Mouse (Mus musculus): ENCODE data around the gene Ankrd34a. TPM values are rescaled to one million over a fixed set of nuclear protein-coding genes. Genes with fewer than 3 reads are reported as not detected.

Ankrd34a gene
- total and polyA plus RNA-seq, 2 experiments from 2014 or later, result 16.3 to 32.7 TPM

GRCm38 (mm10) chr3:96570643-96571042 lies 25.8 kb upstream of the Ankrd34a start:
- Histone ChIP-seq H3K36me3 (ENCODE audit: insufficient read depth, low read length) (no peaks in the 10 kb centered on the region), H3K4me3 (ENCODE audit: low read depth, low read length) (no peak overlapping the region), H3K4me1 (ENCODE audit: insufficient read depth, low read length) (no peaks in the 10 kb centered on the region), H3K27me3 (ENCODE audit: insufficient read depth, low read length) (no peaks in the 10 kb centered on the region), H3K9me3 (ENCODE audit: low read length) (no peaks in the 10 kb centered on the region), H3K4me2 (ENCODE audit: low read depth, low read length, poor library complexity, severe bottlenecking) (no peak overlapping the region), H3K27ac (ENCODE audit: low read depth, low read length) (no peak overlapping the region), H3K9ac (replicated peaks; ENCODE audit: low read length, poor library complexity, severe bottlenecking) (no peak overlapping the region)
- ATAC-seq (ENCODE audit: low FRiP score) (no peak), DNase-seq (ENCODE audit: low spot score) (no peak)
- WGBS, result 74% methylated on average over 7 of the region's 7 CpGs
- no peak for TF ChIP-seq CTCF (IDR thresholded peaks at IDR 0.05)

- Histone ChIP-seq H3K27ac (ENCODE audit: low read depth, low read length) (no peak overlapping the region), H3K4me2 (ENCODE audit: low read depth, low read length, poor library complexity, severe bottlenecking) (no peak overlapping the region), H3K4me1 (ENCODE audit: insufficient read depth, low read length) (no peaks in the 10 kb centered on the region), H3K9me3 (ENCODE audit: low read length) (no peaks in the 10 kb centered on the region), H3K27me3 (ENCODE audit: insufficient read depth, low read length) (no peaks in the 10 kb centered on the region), H3K4me3 (ENCODE audit: low read depth, low read length) (no peak overlapping the region), H3K9ac (replicated peaks; ENCODE audit: low read length, poor library complexity, severe bottlenecking) (no peak overlapping the region), H3K36me3 (ENCODE audit: insufficient read depth, low read length) (no peaks in the 10 kb centered on the region)
- 83% methylated on average over 2 of the region's 2 CpGs for WGBS
- ATAC-seq (ENCODE audit: low FRiP score) (no peak), DNase-seq (ENCODE audit: low spot score) (no peak)
- no peak for TF ChIP-seq CTCF (IDR thresholded peaks at IDR 0.05)
Measured at GRCm38 (mm10) chr3:96571336-96571735, 25.1 kb upstream of the Ankrd34a start.

- H3K27me3 ChIP-seq (ENCODE audit: insufficient read depth, low read length), result no peaks in the 10 kb centered on the region
Measured at GRCm38 (mm10) chr3:96571896-96572698, 24.3 kb upstream of the Ankrd34a start.

GRCm38 (mm10) chr3:96573611-96574511 lies 22.6 kb upstream of the Ankrd34a start:
- ATAC-seq (ENCODE audit: low FRiP score) (no peak), DNase-seq (ENCODE audit: low spot score) (no peak)
- no peak overlapping the region for H3K4me2 ChIP-seq (ENCODE audit: low read depth, low read length, poor library complexity, severe bottlenecking)
- H3K27me3 ChIP-seq (ENCODE audit: insufficient read depth, low read length), result no peaks in the 10 kb centered on the region
- H3K9me3 ChIP-seq (ENCODE audit: low read length), result no peaks in the 10 kb centered on the region
- no peak overlapping the region for H3K27ac ChIP-seq (ENCODE audit: low read depth, low read length)
- no peak overlapping the region for H3K4me3 ChIP-seq (ENCODE audit: low read depth, low read length)
- H3K4me1 ChIP-seq (ENCODE audit: insufficient read depth, low read length), result no peaks in the 10 kb centered on the region
- no peak for TF ChIP-seq CTCF (IDR thresholded peaks at IDR 0.05)
- WGBS, result 84% methylated on average over 19 of the region's 19 CpGs
- no peak overlapping the region for H3K9ac ChIP-seq (replicated peaks; ENCODE audit: low read length, poor library complexity, severe bottlenecking)
- H3K36me3 ChIP-seq (ENCODE audit: insufficient read depth, low read length), result no peaks in the 10 kb centered on the region

More at GRCm38 (mm10) chr3:96571896-96572698, 24.3 kb upstream of the Ankrd34a start:
- Histone ChIP-seq H3K4me2 (ENCODE audit: low read depth, low read length, poor library complexity, severe bottlenecking) (no peak overlapping the region), H3K9ac (replicated peaks; ENCODE audit: low read length, poor library complexity, severe bottlenecking) (no peak overlapping the region), H3K4me1 (ENCODE audit: insufficient read depth, low read length) (no peaks in the 10 kb centered on the region), H3K9me3 (ENCODE audit: low read length) (no peaks in the 10 kb centered on the region), H3K36me3 (ENCODE audit: insufficient read depth, low read length) (no peaks in the 10 kb centered on the region), H3K27ac (ENCODE audit: low read depth, low read length) (no peak overlapping the region), H3K4me3 (ENCODE audit: low read depth, low read length) (no peak overlapping the region)
- no peak for TF ChIP-seq CTCF (IDR thresholded peaks at IDR 0.05)
- ATAC-seq (ENCODE audit: low FRiP score) (no peak), DNase-seq (ENCODE audit: low spot score) (no peak)
- WGBS, result 79% methylated on average over 16 of the region's 16 CpGs

- TF ChIP-seq CTCF (IDR thresholded peaks at IDR 0.05), result no peak
- H3K9me3 ChIP-seq (ENCODE audit: low read length), result no peaks in the 10 kb centered on the region
- DNase-seq (ENCODE audit: low spot score), result no peak
- WGBS, result 89% methylated on average over 8 of the region's 8 CpGs
- 0 out of 2 replicates have a peak, but pooled peaks cover 3% of the 10 kb centered on the region for H3K4me1 ChIP-seq (ENCODE audit: insufficient read depth, low read length)
- H3K36me3 ChIP-seq (ENCODE audit: insufficient read depth, low read length), result no peaks in the 10 kb centered on the region
- H3K4me3 ChIP-seq (ENCODE audit: low read depth, low read length), result no peak overlapping the region
- ATAC-seq (ENCODE audit: low FRiP score), result no peak
- H3K4me2 ChIP-seq (ENCODE audit: low read depth, low read length, poor library complexity, severe bottlenecking), result no peak overlapping the region
- no peaks in the 10 kb centered on the region for H3K27me3 ChIP-seq (ENCODE audit: insufficient read depth, low read length)
- H3K9ac ChIP-seq (replicated peaks; ENCODE audit: low read length, poor library complexity, severe bottlenecking), result no peak overlapping the region
- no peak overlapping the region for H3K27ac ChIP-seq (ENCODE audit: low read depth, low read length)
Measured at GRCm38 (mm10) chr3:96575272-96575984, 21.0 kb upstream of the Ankrd34a start.
